ENCODE assay signal across 8 mouse cellular contexts in genomic region chr2:3512552-3513454, GRCm38 (mm10). TPM values are rescaled to one million over a fixed set of nuclear protein-coding genes. Genes with fewer than 3 reads are reported as not detected.
DNase-seq lines count a peak whose midpoint lies in the region; ATAC-seq and TF ChIP-seq lines count a peak whose summit lies in the region.

Gene Gm45902 (minus strand): TSS chr2:3512790.
Gene Hspa14 (minus strand): TSS chr2:3512814.
Gene Cdnf (plus strand): TSS chr2:3513030.

- ATAC-seq in kidney, embryonic 14.5 days (ENCODE audit: low FRiP score, low TSS enrichment), result peak; percentile 100
- peak; percentile 100 for ATAC-seq in limb, embryonic 15.5 days (ENCODE audit: insufficient number of reproducible peaks, low FRiP score, low TSS enrichment, low read depth)

- peak; percentile 99 for DNase-seq in A20 (ENCODE audit: low read depth, low spot score)
- DNase-seq in heart, adult 9 months (ENCODE audit: low spot score in 2 of 2), result peak; percentile 98 to 99
- peak; percentile 92 to 94 for DNase-seq in monocyte, adult 2 months (ENCODE audit: low read depth in 1 of 2, low spot score in 2 of 2)
- DNase-seq in spleen, postnatal 36 days (ENCODE audit: low spot score in 2 of 2), result peak; percentile 97 to 98

- H3K4me1 ChIP-seq in bone marrow macrophage, adult 2 months (ENCODE audit: control insufficient read depth, insufficient read depth, low read length), result peaks cover 8% of the 10 kb centered on the region
- peaks cover 4% of the 10 kb centered on the region; the same call in 1 of the 2 replicates for H3K4me1 ChIP-seq in embryonic fibroblast, embryonic 13.5 days (ENCODE audit: control insufficient read depth, insufficient read depth, low read length)
- peaks cover 9% of the 10 kb centered on the region for H3K4me1 ChIP-seq in kidney, embryonic 14.5 days (ENCODE audit: control insufficient read depth, insufficient read depth, low read length)
- H3K4me1 ChIP-seq in limb, embryonic 15.5 days, result peaks cover 6% of the 10 kb centered on the region

- no peak for TF ChIP-seq CTCF in bone marrow macrophage, adult 2 months (IDR thresholded peaks at IDR 0.05; ENCODE audit: low read depth, low read length)
- TF ChIP-seq CTCF in embryonic fibroblast, embryonic 13.5 days (IDR thresholded peaks at IDR 0.05; ENCODE audit: borderline replicate concordance, insufficient read depth, low read length), result no peak

- whole genome bisulfite sequencing in kidney, embryonic 14.5 days, result 1% methylated on average over 60 of the region's 60 CpGs
- WGBS in limb, embryonic 15.5 days, result under 1% methylated on average over 60 of the region's 60 CpGs

- H3K36me3 ChIP-seq in kidney, embryonic 14.5 days (ENCODE audit: control insufficient read depth, insufficient read depth, low read length), result peaks cover 24% of the 10 kb centered on the region
- H3K36me3 ChIP-seq in limb, embryonic 15.5 days, result peaks cover 26% of the 10 kb centered on the region

- peak within 1 kb of the TSS; percentile 57 for H3K27ac ChIP-seq in bone marrow macrophage, adult 2 months (ENCODE audit: insufficient read depth, low read depth, low read length)
- H3K27ac ChIP-seq in embryonic fibroblast, embryonic 13.5 days (ENCODE audit: insufficient read depth, low read length), result no peak within 1 kb of the TSS
- peak within 1 kb of the TSS; percentile 82 for H3K27ac ChIP-seq in kidney, embryonic 14.5 days (ENCODE audit: low read depth, low read length)
- H3K27ac ChIP-seq in limb, embryonic 15.5 days, result peak within 1 kb of the TSS; percentile 88

- H3K4me3 ChIP-seq in bone marrow macrophage, adult 2 months (ENCODE audit: insufficient read depth, low read length), result peak within 1 kb of the TSS; percentile 86
- peak within 1 kb of the TSS; percentile 72 for H3K4me3 ChIP-seq in embryonic fibroblast, embryonic 13.5 days (ENCODE audit: insufficient read depth, low read length)
- peak within 1 kb of the TSS; percentile 89 for H3K4me3 ChIP-seq in kidney, embryonic 14.5 days (ENCODE audit: low read length)
- peak within 1 kb of the TSS; percentile 82 for H3K4me3 ChIP-seq in limb, embryonic 15.5 days

- peak within 1 kb of the TSS; percentile 88 for H3K9ac ChIP-seq in kidney, embryonic 14.5 days (ENCODE audit: low read depth, low read length)
- H3K9ac ChIP-seq in limb, embryonic 15.5 days, result peak within 1 kb of the TSS; percentile 89

- peak; percentile 70; the same call in 1 of the 2 replicates for TF ChIP-seq POLR2A in bone marrow macrophage, adult 2 months (IDR thresholded peaks at IDR 0.05; ENCODE audit: borderline replicate concordance, low read depth, low read length)
- TF ChIP-seq POLR2A in embryonic fibroblast, embryonic 13.5 days (IDR thresholded peaks at IDR 0.05; ENCODE audit: low read depth, low read length), result peak; percentile 82

- H3K9me3 ChIP-seq in kidney, embryonic 14.5 days (ENCODE audit: control insufficient read depth, low read length), result no peaks in the 10 kb centered on the region
- no peaks in the 10 kb centered on the region for H3K9me3 ChIP-seq in limb, embryonic 15.5 days

- H3K27me3 ChIP-seq in kidney, embryonic 14.5 days (ENCODE audit: control insufficient read depth, insufficient read depth, low read length), result no peaks in the 10 kb centered on the region
- no peaks in the 10 kb centered on the region for H3K27me3 ChIP-seq in limb, embryonic 15.5 days

- H3K4me2 ChIP-seq in kidney, embryonic 14.5 days (replicated peaks; ENCODE audit: low read depth, low read length), result peak within 1 kb of the TSS; percentile 79
- H3K4me2 ChIP-seq in limb, embryonic 15.5 days, result peak within 1 kb of the TSS; percentile 81

RNA-seq across cellular contexts. Expression of gene Gm45902, which starts in this region (rescaled TPM):
- polyA plus RNA-seq in bone marrow macrophage, adult 2 months (2012; ENCODE audit: insufficient read depth, insufficient read length, missing spikeins), result 2.5 and 2.7 TPM in 2 replicates
- 3.7 and 4.1 TPM in 2 replicates for polyA plus RNA-seq in embryonic fibroblast, embryonic 13.5 days (2011; ENCODE audit: insufficient read length, low read depth, missing spikeins)
- 3.6 and 7.3 TPM in 2 replicates for polyA plus RNA-seq in kidney, embryonic 14.5 days (2014; fragmentation: Nextera tagmentation; extraction: Ambion mirVana)
- polyA plus RNA-seq in limb, embryonic 15.5 days (2015; fragmentation: Nextera tagmentation; extraction: Ambion mirVana), result 3.4 and 3.5 TPM in 2 replicates

RNA-seq across cellular contexts. Expression of gene Hspa14, which starts in this region (rescaled TPM):
- 43.0 and 44.3 TPM in 2 replicates for polyA plus RNA-seq in bone marrow macrophage, adult 2 months (2012; ENCODE audit: insufficient read depth, insufficient read length, missing spikeins)
- 56.4 and 59.9 TPM in 2 replicates for polyA plus RNA-seq in embryonic fibroblast, embryonic 13.5 days (2011; ENCODE audit: insufficient read length, low read depth, missing spikeins)
- polyA plus RNA-seq in kidney, embryonic 14.5 days (2014; fragmentation: Nextera tagmentation; extraction: Ambion mirVana), result 105 and 119 TPM in 2 replicates
- 87.9 and 89.1 TPM in 2 replicates for polyA plus RNA-seq in limb, embryonic 15.5 days (2015; fragmentation: Nextera tagmentation; extraction: Ambion mirVana)

RNA-seq across cellular contexts. Expression of gene Cdnf, which starts in this region (rescaled TPM):
- 0.97 and 1.1 TPM in 2 replicates for polyA plus RNA-seq in bone marrow macrophage, adult 2 months (2012; ENCODE audit: insufficient read depth, insufficient read length, missing spikeins)
- 1.6 TPM in 2 replicates for polyA plus RNA-seq in embryonic fibroblast, embryonic 13.5 days (2011; ENCODE audit: insufficient read length, low read depth, missing spikeins)
- polyA plus RNA-seq in kidney, embryonic 14.5 days (2014; fragmentation: Nextera tagmentation; extraction: Ambion mirVana), result 0.23 TPM in 1 of 2 replicates, not detected in the other
- 0.21 and 0.23 TPM in 2 replicates for polyA plus RNA-seq in limb, embryonic 15.5 days (2015; fragmentation: Nextera tagmentation; extraction: Ambion mirVana)
